Mouse (Mus musculus): ENCODE measurements around the gene Pdcd1lg2. TPM values are rescaled to one million over a fixed set of nuclear protein-coding genes. Genes with fewer than 3 reads are reported as not detected.

The Pdcd1lg2 gene
- polyA plus RNA-seq, 1 experiment from 2014 or later, result not detected

DNA sequence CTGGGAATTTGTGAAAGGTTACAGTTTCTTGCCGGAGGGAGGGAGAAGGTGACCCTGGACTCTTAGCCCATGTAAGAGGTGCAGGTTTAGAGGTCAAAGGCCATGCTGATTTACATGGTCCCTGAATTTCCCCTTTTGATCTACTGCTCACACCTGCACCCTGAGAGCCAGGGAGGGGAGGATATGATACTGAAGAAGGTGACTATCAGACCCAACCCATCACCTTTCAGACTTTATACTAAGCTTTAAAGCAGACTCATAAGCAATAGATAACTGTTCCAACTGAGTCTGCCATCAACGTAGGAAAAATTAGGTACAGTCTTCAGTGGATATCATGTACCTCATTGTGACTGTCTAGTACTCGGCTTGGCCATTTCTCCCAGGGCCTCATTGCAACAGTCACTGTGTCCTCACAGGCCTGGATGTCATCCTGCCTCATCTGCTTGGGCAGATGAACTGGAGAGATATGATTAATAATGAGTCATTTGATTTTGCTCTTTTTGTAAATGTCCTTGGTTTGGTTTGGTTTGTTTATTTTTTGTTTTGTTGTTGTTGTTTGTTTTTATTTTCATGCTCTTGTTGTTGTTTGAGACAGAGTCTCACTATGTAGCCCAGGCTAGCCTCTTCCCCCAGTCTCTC, 41.9 kb upstream of the Pdcd1lg2 start:
- H3K4me3 ChIP-seq (ENCODE audit: low read length), result no peak overlapping the region
- no peak overlapping the region for H3K4me2 ChIP-seq (replicated peaks; ENCODE audit: low read depth, low read length)
- no peaks in the 10 kb centered on the region for H3K27me3 ChIP-seq (ENCODE audit: insufficient read depth, low read length)
- 84% methylated on average over 3 of the region's 3 CpGs for WGBS
- no peak overlapping the region for H3K27ac ChIP-seq (ENCODE audit: low read length)
- no peaks in the 10 kb centered on the region for H3K4me1 ChIP-seq (ENCODE audit: insufficient read depth, low read length)
- no peaks in the 10 kb centered on the region for H3K36me3 ChIP-seq (ENCODE audit: insufficient read depth, low read length)
- H3K9me3 ChIP-seq (ENCODE audit: low read length), result no peaks in the 10 kb centered on the region
- no peak for ATAC-seq (ENCODE audit: low FRiP score, low TSS enrichment)
- H3K9ac ChIP-seq (replicated peaks; ENCODE audit: low read length), result no peak overlapping the region

DNA sequence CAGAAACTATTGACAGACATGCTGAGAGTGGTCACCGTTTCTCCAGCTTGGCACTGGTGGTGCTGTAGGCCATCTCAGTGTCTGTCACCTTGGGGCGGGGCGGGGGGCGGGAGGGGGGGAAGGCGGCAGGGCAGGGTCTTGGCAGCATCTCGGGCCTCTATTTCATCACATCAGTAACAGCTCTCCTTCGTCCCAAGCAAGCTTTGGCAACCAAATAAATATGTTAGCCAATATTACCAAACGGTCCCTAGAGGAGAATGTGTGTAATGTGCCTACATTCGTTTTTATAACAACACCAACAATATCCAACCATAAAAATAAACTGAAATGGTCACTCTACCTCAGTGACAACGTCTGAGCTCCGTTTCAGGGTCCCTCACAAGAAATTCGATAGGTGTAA, 40.6 kb upstream of the Pdcd1lg2 start:
- Histone ChIP-seq H3K27ac (ENCODE audit: low read length) (no peak overlapping the region), H3K4me3 (ENCODE audit: low read length) (no peak overlapping the region), H3K36me3 (ENCODE audit: insufficient read depth, low read length) (no peaks in the 10 kb centered on the region), H3K4me2 (replicated peaks; ENCODE audit: low read depth, low read length) (no peak overlapping the region), H3K4me1 (ENCODE audit: insufficient read depth, low read length) (no peaks in the 10 kb centered on the region), H3K9me3 (ENCODE audit: low read length) (no peaks in the 10 kb centered on the region), H3K27me3 (ENCODE audit: insufficient read depth, low read length) (no peaks in the 10 kb centered on the region), H3K9ac (replicated peaks; ENCODE audit: low read length) (no peak overlapping the region)
- 73% methylated on average over 12 of the region's 12 CpGs for WGBS
- ATAC-seq (ENCODE audit: low FRiP score, low TSS enrichment), result no peak

DNA sequence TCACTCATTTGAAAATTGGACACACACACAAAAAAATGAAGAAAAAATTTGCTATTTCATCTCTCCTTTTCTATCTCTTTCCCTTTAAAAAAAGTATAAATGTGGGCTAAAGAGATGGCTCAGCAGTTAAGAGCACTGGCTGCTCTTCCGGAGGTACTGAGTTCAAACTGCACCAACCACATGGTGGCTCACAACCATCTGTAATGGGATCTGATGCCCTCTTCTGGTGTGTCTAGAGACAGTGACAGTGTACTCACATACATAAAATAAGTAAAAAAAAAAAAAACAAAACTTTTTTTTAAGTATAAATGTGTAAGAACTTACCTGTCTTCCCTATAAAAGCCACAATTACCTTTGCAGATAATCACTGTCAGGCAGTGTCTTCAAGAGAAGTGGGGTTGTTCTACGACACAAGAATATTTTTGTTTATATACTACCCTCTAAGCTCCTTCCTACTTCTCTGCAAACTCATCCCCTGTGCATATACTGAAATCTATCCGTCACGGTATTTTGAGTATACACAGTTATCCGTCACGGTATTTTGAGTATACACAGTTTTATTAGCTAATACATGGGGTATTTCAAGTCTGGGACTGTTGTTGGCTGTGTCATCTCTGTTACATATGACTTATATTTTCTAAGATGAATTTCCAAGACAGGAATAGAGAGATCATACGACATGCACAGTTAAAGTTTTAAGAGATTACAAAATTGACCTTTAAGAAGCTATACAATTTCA, 40.0 kb upstream of the Pdcd1lg2 start:
- Histone ChIP-seq H3K36me3 (ENCODE audit: insufficient read depth, low read length) (no peaks in the 10 kb centered on the region), H3K9ac (replicated peaks; ENCODE audit: low read length) (no peak overlapping the region), H3K27ac (ENCODE audit: low read length) (no peak overlapping the region), H3K9me3 (ENCODE audit: low read length) (no peaks in the 10 kb centered on the region), H3K4me1 (ENCODE audit: insufficient read depth, low read length) (no peaks in the 10 kb centered on the region), H3K4me3 (ENCODE audit: low read length) (no peak overlapping the region), H3K27me3 (ENCODE audit: insufficient read depth, low read length) (no peaks in the 10 kb centered on the region), H3K4me2 (replicated peaks; ENCODE audit: low read depth, low read length) (no peak overlapping the region)
- no peak for ATAC-seq (ENCODE audit: low FRiP score, low TSS enrichment)
- WGBS, result 93% methylated on average over 7 of the region's 7 CpGs

DNA sequence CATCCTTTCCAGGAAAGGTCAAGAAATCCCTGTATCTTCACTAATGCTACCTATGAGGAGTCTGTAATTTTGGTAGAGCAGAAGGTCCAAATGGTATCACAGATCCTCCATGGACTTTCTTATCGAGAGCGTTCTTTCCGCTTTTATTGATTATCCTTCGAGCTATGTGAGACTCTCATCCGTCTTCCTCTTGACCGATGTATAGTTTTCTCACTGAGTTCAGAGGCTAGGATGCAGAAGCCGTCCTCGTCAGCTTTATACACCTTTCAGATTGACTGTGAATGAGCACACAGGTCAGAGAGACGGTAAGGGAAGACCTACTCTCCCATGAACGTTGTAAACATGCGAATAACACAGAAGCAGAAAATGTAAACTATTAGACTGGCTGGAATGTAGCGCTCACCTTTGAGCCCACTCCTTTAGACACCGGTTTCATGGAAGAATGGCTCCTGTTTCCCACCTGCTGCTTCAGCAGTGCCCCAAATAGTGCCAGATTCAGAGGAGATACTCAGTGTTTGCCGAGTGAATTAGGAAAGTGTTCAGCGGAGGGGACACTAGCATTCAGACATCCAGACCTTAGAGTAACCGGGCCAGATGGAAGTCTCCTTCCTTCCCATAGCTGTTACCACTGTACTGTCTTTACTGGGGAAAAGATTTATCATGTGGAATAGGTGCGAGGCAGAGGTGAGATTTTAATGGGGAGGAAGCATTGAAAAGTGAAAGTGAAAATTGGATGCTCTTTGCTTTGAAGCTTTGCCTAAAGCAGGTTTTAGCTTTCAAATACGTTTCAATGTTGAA, 39.2 kb upstream of the Pdcd1lg2 start:
- no peak for ATAC-seq (ENCODE audit: low FRiP score, low TSS enrichment)
- Histone ChIP-seq H3K4me1 (ENCODE audit: insufficient read depth, low read length) (no peaks in the 10 kb centered on the region), H3K27ac (ENCODE audit: low read length) (no peak overlapping the region), H3K4me2 (replicated peaks; ENCODE audit: low read depth, low read length) (no peak overlapping the region), H3K9ac (replicated peaks; ENCODE audit: low read length) (no peak overlapping the region), H3K4me3 (ENCODE audit: low read length) (no peak overlapping the region), H3K27me3 (ENCODE audit: insufficient read depth, low read length) (no peaks in the 10 kb centered on the region), H3K9me3 (ENCODE audit: low read length) (no peaks in the 10 kb centered on the region), H3K36me3 (ENCODE audit: insufficient read depth, low read length) (no peaks in the 10 kb centered on the region)
- 76% methylated on average over 18 of the region's 18 CpGs for WGBS

DNA sequence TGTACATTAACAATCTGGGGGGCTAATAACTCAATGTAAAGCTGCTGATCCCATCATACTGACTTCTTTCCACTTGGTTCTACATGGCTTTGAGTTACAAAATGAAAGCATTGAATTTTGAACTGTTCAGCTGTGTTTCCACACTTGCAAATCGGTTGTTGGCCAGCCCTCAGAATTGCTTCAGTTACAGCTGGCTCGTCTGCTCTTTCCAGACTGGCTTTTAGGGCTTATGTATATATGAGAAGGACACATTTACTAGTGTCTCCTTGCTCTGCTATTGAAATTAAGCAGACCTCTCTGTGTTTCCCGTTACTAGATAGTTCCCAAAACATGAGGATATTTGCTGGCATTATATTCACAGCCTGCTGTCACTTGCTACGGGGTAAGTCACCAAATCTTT, 38.6 kb upstream of the Pdcd1lg2 start:
- ATAC-seq (ENCODE audit: low FRiP score, low TSS enrichment), result no peak
- 63% methylated on average over 4 of the region's 4 CpGs for WGBS
- Histone ChIP-seq H3K9me3 (ENCODE audit: low read length) (no peaks in the 10 kb centered on the region), H3K4me1 (ENCODE audit: insufficient read depth, low read length) (no peaks in the 10 kb centered on the region), H3K27me3 (ENCODE audit: insufficient read depth, low read length) (no peaks in the 10 kb centered on the region), H3K27ac (ENCODE audit: low read length) (no peak overlapping the region), H3K4me2 (replicated peaks; ENCODE audit: low read depth, low read length) (no peak overlapping the region), H3K36me3 (ENCODE audit: insufficient read depth, low read length) (no peaks in the 10 kb centered on the region), H3K9ac (replicated peaks; ENCODE audit: low read length) (no peak overlapping the region), H3K4me3 (ENCODE audit: low read length) (no peak overlapping the region)

DNA sequence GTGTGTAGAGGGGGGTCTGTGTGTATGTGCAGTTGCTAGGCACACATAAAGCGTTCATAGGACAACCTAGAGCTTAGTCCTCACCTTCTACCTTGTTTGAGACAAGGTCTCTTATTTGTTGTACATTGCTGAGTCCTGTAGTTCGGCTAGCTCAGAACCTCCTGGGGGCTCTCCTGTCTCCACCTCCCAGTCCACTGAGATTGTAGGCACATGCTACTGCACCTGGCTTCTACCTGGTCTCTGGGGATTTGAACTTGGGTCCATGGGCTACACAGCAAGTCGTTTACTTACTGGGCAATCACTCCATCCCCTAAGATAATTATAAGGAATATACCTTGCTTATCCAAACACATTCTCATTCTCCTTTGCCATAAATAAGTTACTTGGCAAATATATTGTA, 38.1 kb upstream of the Pdcd1lg2 start:
- Histone ChIP-seq H3K4me1 (ENCODE audit: insufficient read depth, low read length) (no peaks in the 10 kb centered on the region), H3K4me3 (ENCODE audit: low read length) (no peak overlapping the region), H3K9me3 (ENCODE audit: low read length) (no peaks in the 10 kb centered on the region), H3K4me2 (replicated peaks; ENCODE audit: low read depth, low read length) (no peak overlapping the region), H3K36me3 (ENCODE audit: insufficient read depth, low read length) (no peaks in the 10 kb centered on the region), H3K27me3 (ENCODE audit: insufficient read depth, low read length) (no peaks in the 10 kb centered on the region), H3K9ac (replicated peaks; ENCODE audit: low read length) (no peak overlapping the region), H3K27ac (ENCODE audit: low read length) (no peak overlapping the region)
- WGBS, result 93% methylated on average over 3 of the region's 3 CpGs
- no peak for ATAC-seq (ENCODE audit: low FRiP score, low TSS enrichment)

DNA sequence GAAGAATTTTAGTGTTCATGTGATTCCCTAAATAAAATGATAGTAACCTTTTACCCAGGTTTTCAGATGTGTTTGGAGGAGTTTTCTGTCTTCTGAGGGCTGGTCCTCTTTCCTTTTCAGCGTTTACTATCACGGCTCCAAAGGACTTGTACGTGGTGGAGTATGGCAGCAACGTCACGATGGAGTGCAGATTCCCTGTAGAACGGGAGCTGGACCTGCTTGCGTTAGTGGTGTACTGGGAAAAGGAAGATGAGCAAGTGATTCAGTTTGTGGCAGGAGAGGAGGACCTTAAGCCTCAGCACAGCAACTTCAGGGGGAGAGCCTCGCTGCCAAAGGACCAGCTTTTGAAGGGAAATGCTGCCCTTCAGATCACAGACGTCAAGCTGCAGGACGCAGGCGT, 37.3 kb upstream of the Pdcd1lg2 start:
- Histone ChIP-seq H3K36me3 (ENCODE audit: insufficient read depth, low read length) (no peaks in the 10 kb centered on the region), H3K9ac (replicated peaks; ENCODE audit: low read length) (no peak overlapping the region), H3K27ac (ENCODE audit: low read length) (no peak overlapping the region), H3K9me3 (ENCODE audit: low read length) (no peaks in the 10 kb centered on the region), H3K4me3 (ENCODE audit: low read length) (no peak overlapping the region), H3K4me1 (ENCODE audit: insufficient read depth, low read length) (no peaks in the 10 kb centered on the region), H3K4me2 (replicated peaks; ENCODE audit: low read depth, low read length) (peak overlapping the region; percentile 22), H3K27me3 (ENCODE audit: insufficient read depth, low read length) (no peaks in the 10 kb centered on the region)
- ATAC-seq (ENCODE audit: low FRiP score, low TSS enrichment), result no peak
- 42% methylated on average over 11 of the region's 11 CpGs for WGBS

DNA sequence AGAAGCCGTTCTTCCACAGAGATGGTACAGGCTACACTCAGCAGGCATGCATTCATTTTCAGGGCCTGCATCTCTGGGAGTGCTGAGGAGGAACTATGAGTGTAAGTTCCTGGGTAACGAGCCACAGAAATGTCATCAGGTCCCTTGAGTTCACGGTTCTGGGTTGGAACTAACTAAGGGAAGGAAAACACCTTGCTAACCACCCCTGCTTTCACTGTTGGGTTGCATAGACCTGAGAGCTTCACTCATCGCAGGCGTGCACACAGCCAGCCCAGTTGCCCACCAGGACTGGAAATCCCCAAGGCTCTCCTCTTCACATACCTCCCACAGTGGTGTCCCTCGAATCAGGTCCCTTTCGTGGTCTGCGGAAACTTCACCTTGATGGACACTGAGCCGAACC, 35.8 kb upstream of the Pdcd1lg2 start:
- H3K27ac ChIP-seq (ENCODE audit: low read length), result no peak overlapping the region
- no peaks in the 10 kb centered on the region for H3K9me3 ChIP-seq (ENCODE audit: low read length)
- no peaks in the 10 kb centered on the region for H3K4me1 ChIP-seq (ENCODE audit: insufficient read depth, low read length)
- H3K9ac ChIP-seq (replicated peaks; ENCODE audit: low read length), result no peak overlapping the region
- no peaks in the 10 kb centered on the region for H3K36me3 ChIP-seq (ENCODE audit: insufficient read depth, low read length)
- H3K27me3 ChIP-seq (ENCODE audit: insufficient read depth, low read length), result no peaks in the 10 kb centered on the region
- H3K4me2 ChIP-seq (replicated peaks; ENCODE audit: low read depth, low read length), result no peak overlapping the region
- no peak overlapping the region for H3K4me3 ChIP-seq (ENCODE audit: low read length)
- ATAC-seq (ENCODE audit: low FRiP score, low TSS enrichment), result no peak
- 93% methylated on average over 9 of the region's 9 CpGs for WGBS

DNA sequence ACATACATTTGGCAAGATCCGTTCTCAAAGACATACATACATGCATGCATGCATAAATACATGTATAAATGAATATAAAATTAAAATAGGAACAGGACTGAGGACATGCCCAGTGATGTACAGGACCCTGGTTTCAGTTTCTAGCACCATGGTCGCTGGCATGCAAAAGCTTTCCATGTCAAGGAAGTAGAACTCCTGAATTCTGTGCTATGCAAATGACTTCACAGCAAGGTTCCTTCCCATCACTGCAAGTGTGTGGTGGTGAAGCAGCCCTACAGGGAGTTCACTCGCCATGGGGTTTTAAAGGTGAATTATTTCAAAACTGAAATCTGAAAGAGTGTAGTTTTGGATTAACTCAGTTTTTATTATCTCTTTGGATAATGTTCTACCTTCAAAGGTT, 34.3 kb upstream of the Pdcd1lg2 start:
- no peak for ATAC-seq (ENCODE audit: low FRiP score, low TSS enrichment)
- Histone ChIP-seq H3K9ac (replicated peaks; ENCODE audit: low read length) (no peak overlapping the region), H3K4me2 (replicated peaks; ENCODE audit: low read depth, low read length) (no peak overlapping the region), H3K9me3 (ENCODE audit: low read length) (no peaks in the 10 kb centered on the region), H3K36me3 (ENCODE audit: insufficient read depth, low read length) (no peaks in the 10 kb centered on the region), H3K4me1 (ENCODE audit: insufficient read depth, low read length) (no peaks in the 10 kb centered on the region), H3K27me3 (ENCODE audit: insufficient read depth, low read length) (no peaks in the 10 kb centered on the region), H3K27ac (ENCODE audit: low read length) (no peak overlapping the region), H3K4me3 (ENCODE audit: low read length) (no peak overlapping the region)
- WGBS, result 70% methylated on average over 3 of the region's 3 CpGs

Measured in kidney, embryonic 16.5 days (tissue).